Mouse (Mus musculus): ENCODE measurements around the gene Immp2l.

Gene Immp2l

DNA sequence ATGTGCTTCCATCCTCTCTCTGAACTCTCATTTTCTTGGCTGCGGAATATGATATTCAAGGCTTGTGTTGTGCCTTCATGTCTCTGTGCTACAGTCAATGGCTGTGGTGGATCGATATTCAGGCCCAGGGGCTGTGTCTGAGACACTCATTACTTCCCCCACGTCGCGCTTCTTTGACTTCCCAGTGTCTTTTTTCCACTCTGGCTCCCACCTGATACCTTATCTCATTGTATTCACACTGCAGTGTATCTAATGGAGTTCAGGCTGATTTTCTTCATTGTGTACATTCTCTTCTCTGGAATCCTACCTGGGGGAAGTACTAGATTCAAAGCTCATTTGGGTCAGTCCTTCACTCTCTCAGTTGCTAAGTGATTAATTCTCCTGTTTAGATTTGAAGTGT, 27.1 kb downstream of the Immp2l start:
- DNase-seq (ENCODE audit: low spot score), result no peak

DNA sequence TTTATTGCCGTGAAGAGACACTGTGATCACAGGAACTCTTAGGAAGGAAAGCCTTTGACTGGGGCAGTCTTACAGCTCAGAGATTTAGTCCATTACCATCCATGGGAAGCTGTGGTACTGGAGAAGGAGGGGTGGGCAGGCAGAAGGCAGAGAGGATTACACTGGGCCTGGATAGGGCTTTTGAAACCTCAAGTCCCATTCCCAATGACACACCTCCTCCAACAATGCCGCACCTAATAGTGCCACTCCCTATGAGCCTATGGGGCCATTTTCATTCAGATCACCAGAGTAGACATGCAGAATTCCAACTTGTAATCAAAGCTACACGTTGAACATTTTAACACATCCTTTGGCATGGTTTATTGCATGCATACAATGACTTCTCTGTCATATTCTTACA, 29.0 kb downstream of the Immp2l start:
- no peak for DNase-seq (ENCODE audit: low spot score)

DNA sequence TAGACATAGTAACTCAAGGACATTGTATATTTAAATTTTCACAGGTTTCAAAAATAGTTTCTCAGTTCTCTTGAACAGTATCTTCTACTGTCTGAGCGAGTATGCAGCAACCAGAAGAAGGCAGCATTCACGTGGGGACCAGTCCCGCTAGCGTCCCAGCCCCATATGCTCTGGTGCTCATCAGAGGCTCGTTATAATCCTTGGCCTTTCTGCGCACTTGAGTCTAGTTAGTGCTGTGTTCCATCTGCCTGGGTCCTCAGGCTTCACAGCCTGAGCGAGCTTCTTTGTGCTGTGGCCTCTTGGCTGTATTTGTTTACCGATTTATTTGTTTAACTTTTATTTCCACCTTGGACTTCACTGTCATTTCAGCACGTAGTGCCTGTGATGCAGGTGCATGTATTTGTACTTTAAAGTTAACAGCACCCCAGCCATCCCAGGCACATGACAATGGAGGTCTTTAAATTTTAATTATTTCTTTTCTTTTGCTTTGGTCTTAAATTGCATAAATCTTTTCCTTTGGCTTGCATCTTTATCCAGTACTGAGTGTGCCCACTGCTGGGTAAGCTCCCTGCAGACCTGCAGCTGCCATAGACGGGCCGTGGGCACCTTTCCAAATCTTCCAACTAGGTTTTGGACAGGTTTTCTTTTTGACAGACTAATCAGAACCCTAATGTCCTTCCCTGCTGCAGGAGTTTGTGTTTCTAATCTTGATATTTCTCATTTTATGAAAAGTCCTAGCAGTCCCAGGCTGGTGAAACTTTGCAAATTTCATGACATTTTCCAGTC, 30.3 kb downstream of the Immp2l start:
- no peak for DNase-seq (ENCODE audit: low spot score)

DNA sequence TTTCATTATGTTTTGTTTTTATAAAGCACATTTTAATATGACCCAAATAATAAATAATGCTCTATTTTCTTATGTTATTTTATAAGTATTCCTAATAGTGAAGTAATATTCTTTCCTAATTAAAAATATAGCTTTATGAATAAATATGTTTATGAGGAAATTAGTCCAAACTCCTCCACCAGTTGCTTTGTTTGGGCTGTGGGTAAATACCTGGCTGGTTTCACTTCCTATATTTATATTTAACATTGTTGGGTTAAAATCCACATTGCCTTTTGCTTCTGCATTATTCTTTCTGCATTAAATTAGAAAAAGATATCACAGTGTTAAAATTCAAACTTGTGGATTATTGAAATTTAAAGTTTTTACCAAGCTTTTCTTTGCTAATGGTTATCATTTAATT, 32.1 kb downstream of the Immp2l start:
- DNase-seq (ENCODE audit: low spot score), result no peak

DNA sequence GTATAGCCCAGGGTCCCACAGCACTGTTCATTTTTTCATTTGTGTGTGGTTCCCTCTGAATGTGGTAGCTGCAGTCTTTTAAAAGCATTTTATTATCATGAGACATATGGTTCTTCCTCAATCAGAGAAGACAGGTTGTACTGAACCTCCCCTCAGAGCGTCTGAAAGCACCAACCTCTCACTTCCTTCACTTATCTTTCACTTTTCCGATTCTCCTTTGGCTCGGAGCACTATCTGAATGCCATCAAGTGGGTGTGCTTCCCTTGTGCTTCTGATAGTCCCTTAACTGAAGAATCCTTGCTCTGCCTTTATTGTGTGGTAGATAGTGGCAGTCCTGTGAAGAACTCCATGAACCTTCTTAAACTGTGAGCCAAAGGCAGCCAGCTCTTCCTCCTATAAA, 39.4 kb downstream of the Immp2l start:
- DNase-seq (ENCODE audit: low spot score), result no peak

DNA sequence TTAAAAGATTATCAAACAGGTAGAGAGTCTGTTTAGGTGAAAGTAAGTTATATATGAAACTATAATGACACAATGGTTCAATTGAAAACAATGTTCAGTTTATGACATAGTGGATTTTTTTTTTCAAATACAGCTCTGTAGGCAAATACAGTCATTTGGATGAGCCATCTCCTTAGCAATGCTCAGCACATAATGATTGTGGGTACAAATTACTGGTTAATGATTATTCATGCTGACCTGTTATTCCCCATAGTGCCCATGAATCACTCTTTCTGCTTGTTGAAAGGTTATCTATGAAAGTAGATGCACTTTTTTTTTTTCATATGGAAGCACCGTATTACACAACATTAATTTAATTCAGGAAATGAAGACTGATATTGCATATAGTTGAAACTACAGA, 58.0 kb downstream of the Immp2l start:
- no peak for DNase-seq (ENCODE audit: low spot score)

DNA sequence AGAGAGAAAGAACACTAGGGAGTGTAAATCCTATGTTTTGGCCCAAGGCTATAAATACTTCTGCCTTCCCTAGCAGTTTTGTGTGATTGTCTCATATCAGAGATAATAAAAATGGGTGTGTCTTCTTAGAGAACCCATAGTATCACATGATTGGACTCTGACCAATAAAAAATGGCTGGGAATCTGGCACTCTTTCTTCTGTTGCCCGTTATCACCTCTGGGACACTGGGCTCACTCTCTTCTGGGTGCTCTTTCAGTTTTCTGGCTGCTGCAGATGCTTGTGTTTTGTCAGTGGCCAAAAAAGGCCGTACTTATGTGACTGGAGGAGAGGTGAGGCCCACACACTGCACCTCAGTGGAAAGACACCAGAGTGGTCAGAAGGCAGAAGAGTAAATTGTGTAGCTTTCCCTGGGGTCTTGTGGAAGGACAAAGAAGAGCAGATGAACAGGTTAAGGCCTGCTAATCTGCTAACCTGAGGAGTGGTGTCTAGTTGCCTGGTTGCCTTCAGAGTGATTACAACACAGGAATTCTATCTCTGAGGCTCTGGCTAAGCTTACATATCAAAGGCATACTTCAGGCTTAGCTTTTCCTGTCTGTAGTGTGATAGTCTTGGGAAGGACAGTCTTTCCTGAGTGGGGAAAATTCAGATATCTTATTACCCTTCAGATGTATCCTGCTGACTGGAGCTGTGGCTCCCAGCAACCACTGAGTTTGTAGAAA, 60.6 kb downstream of the Immp2l start:
- DNase-seq (ENCODE audit: low spot score), result no peak

DNA sequence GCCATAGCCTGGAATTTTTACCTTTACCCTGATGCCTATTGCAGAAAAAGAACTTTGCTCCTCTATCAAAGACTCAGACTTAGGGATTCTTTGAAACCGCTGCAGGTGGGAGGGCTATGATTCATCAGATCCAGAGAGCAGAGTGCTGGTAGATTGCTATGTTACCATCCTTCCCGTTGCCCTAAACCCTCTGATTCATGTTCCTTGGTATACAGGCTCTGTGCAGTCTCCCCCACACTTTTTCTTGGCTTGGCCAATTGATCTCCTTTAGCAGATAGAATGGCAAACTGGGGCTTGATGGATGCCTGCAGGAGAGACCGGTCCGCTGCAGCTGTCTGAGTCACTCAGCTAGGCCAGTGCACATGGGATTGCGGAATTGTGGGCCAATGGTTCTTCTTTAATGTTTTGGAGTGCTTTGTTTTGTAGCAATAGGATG, 66.1 kb downstream of the Immp2l start:
- no peak for DNase-seq (ENCODE audit: low spot score)

DNA sequence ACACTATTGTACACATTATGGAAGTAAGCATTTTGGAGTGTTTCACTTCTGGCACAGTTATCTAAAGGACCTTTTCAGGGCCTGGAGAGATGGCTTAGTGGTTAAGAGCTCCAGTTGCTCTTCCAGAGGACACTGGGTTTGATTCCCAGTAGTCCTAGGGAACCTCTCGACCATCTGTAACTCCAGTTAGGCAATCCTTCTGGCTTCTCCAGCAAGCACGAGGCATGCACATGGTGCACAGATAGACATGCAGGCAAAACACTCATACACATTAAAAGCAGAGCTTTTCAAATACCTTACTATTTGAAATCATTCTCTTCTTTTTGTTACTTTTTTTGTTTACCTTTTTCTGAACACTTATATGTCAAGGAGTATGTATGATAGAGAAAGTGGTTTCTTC, 66.9 kb downstream of the Immp2l start:
- DNase-seq (ENCODE audit: low spot score), result no peak

DNA sequence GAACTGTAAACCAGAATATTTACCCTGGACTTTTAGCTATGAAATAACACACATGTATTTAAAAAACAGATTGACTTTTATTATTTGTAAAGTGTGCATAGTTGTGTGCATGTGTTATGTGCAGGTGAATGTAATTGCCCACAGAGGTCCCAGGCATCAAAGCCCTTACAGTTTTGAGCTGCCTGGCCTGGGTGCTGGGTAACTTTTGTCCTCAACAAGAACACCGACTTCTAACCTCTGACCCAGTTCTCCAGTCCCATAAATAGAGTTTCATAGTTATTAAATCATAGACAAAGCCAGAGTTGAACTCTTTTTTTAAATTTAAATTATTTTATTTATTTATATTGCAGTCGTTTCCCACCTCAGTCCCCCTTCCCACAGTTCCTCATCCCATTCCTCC, 67.4 kb downstream of the Immp2l start:
- DNase-seq (ENCODE audit: low spot score), result no peak

DNA sequence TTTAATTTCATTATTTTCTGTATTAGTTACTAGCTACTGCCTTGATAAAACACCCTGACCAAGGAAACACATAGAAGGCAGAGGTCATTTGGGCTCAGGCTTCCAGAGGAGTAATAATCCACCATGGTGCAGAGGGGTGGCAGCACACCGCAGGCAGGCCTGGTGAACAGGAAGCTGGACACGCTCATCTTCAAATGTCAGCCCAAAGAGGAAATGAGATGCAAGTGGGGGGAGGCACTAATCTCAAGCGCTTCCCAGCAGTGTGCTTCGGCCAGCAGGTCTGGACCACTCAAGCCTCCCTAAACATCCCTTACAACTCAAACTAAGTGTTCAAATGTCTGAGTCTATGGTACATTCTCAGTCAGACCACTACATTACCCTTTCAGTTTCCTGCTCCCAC, 72.2 kb downstream of the Immp2l start:
- DNase-seq (ENCODE audit: low spot score), result no peak

DNA sequence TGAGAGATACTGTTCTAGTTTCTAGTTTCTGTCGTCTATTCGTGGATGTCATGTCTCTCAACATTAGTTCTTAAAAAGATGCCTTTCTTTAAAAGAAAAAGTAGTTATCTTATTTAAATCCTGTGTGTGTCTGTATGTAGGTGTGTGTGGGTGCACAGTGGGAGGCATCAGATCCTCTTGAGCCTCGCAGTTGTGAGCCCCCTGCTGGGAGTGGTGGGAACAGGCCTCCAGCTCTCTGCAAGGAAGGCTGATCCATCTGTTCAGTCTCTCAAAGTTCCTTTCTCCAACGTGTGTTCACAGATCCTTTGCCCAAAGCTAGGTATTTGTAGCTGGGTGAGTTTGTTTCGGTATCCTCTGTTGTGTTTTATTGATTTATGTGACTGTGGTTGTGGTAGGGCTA, 73.5 kb downstream of the Immp2l start:
- peak; percentile 26 for DNase-seq (ENCODE audit: low spot score)

DNA sequence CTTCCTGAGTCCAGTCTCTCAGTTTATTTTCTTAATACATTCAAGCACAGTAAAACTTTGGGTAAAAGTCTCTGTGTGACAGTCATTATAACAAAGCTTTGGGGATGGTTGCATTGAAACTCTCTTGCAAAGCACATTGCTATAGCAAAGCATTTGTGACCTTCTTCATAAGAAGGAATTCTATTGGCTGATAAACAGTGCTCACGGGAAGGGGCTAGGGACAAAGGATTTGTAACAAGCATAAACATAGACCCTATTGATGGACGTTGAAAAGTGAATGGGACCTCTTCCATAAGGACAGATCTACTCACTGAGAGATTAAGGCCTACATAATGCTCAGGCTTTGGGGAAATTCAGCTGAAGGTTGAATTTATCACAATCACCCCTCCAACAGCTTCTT, 85.1 kb downstream of the Immp2l start:
- no peak for DNase-seq (ENCODE audit: low spot score)

DNA sequence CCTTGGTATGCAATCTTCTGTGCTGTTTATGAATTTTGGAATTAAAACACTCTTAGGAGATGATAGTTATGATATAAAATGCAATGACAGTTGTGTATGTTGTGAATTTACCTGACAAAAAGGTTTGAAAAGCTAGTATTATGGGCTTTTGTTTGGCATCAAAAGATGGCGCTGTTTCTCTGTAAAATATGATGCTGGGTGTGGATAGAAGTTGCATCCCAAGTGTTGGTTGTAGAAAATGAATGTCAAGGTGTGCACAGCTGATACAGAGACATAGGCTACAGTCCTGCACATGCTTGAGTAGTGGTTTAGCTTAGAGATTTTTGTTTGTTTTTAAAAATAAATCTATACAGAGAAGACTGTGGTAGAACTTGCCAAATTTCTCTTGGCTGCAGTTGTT, 87.6 kb downstream of the Immp2l start:
- DNase-seq (ENCODE audit: low spot score), result no peak

DNA sequence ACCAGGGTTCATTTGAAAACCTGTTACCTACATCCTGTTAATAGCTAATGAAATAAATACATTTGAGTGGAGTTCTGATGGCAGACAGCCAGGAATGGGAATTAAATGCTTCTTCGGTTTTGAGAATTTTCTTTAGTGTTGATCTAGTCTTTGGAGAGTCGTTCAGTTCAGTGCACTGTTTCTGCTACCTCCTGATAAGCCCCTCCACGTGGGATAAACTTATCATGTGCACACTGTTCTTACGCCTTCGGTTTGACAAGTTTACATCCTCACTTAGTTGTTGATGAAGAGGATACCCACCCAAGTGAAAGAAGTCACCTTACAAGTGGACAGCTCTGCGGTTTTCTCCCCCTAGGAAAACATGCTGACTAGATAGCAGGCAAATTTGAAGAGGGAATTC, 88.2 kb downstream of the Immp2l start:
- DNase-seq (ENCODE audit: low spot score), result no peak

DNA sequence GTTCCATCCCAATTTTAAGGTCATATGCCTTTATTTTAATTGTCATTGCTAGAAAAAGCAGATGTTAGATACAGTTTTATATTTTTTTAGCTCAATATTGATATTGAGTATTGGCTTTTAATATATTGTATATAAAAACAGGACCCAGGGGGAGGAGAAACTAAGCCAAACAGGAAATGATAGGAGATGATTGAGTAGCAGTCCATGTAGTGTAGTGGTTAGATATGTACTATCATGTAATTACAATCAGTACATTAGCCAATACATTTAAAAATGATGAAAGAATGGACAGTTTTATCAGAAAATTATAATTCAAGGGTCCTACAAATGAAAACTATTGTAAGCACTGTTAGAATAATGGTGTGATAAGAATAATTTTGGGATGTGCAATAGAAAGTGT, 94.5 kb downstream of the Immp2l start:
- no peak for DNase-seq (ENCODE audit: low spot score)

DNA sequence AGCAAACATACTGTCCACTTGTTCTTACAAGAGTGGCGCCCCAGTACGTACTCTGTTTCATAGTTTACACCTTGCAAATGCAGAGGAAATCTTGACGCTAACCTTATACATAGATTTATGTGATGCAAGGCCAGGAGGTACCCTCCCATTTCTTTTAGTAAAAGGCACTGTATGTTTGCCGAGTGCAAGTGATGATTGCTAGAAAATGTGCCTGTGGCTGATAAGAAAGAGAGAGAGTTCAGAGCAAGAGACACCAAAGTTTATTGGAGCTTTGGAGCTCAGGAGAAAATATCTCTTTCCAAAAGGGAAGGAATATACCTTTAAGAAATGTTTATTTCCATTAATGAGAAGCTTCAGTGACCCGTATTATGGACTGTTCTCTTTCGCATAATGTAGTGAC, 95.8 kb downstream of the Immp2l start:
- DNase-seq (ENCODE audit: low spot score), result no peak

DNA sequence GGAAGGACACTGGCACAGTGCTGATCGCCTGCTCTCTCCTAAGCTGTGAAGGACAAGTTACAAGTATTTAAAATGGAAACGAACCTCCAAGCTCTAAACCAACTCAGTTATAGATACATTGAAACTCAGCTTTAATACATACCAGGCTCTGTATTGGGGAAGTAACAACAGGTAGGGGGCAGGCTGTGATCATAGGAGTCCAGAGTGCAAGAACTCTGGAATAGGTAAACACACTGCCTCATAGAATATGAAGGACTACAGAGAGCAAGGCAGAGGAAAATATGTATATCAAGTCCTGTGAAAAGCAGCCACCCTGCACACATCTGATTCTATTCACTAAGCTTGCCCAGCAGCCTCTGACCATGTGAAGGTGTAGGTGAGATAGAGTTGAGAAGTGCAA, 99.3 kb downstream of the Immp2l start:
- DNase-seq (ENCODE audit: low spot score), result no peak

DNA sequence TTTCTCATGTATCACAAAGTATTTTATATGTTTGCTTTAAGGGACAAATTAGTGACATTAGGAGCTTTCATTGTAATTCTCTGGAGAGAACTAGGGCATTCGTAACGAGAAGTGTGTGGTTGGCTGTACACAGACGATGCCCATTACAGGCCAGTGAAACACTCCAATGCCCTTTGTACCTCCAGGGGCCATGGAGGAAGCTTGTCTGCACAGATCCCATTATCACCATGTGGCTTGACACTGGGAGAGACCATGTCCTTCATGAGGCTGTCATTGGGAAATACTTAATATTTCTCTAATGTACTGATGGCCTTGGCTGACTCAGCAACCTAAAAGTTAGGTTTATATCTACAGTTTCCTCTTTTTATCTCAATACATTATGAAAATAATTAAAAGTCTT, 111.0 kb downstream of the Immp2l start:
- DNase-seq (ENCODE audit: low spot score), result no peak

DNA sequence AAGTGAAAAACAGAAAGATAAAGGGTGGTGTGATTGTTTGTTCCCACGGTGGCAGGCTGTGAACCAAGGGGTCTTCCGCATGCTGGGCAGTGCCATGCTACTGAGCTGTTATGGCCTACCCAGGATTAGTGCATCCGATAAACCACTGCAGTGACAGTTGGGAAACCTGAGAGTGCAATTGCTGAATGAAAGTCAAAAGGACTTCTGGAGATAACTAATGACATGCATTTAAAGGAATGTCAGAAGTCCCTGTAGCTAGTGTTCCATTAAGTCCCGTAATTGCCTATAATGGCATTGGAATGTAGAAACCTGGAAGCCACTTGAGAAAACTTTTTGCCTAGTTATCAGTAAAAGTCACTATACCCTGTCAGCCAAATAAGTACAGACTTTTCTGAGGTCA, 135.7 kb downstream of the Immp2l start:
- no peak for DNase-seq (ENCODE audit: low spot score)

DNA sequence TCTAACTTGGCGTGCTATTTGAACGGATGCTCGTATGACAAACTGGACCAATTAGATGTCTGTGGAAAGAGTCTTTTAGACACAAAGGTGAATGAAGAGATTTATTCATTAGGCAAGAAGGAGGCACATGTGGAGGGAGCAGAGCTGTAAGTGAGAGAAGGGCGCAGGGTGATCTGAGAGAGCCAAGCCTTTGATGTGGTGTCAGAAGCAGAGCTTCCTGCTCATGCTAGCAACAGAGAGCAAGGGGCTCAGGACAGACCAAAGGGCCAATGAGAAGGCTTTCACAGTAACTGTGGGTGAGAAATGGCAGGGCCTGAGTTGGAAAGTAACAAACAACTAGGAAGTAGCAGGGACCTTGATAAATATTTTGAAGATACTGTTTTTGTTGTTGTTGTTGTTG, 143.9 kb downstream of the Immp2l start:
- no peak for DNase-seq (ENCODE audit: low spot score)

DNA sequence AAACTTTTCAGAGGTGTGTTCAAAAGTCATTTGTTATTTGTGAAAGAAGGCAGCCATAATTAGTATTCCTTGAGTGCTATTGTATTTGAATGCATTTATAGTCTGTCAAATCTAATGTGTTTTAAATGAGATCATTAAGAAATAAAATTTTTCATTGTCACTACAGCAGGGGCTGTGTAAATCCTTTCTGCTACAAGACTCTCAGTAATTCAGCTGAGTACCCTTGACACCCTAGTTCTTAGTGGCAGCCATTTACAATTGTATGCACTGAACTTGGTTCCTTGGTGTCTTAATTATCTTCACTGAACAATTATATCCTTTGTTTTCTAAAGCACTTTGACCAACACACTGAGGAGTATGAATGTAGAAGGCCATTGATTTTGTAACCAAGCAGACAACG, 146.2 kb downstream of the Immp2l start:
- DNase-seq (ENCODE audit: low spot score), result no peak

DNA sequence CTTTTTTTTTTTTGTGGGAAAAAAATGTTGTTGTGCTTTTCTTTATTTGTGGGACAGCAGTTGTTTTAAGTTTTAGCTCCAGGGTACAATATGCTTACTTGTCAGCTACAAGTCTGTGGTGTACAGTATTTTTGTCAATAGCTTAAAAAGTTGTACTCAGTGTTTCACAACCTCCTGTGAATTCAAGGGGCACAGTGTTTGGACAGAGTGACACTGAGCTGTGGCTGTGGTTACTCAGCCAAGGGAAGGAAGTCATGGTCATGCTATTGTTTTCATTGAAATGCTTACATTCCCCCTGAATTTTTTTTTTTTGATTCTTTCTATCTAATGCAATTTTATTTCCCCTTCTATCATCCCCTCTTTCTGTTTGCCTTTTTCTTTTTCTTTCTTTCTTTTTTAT, 159.0 kb downstream of the Immp2l start:
- DNase-seq (ENCODE audit: low spot score), result no peak

DNA sequence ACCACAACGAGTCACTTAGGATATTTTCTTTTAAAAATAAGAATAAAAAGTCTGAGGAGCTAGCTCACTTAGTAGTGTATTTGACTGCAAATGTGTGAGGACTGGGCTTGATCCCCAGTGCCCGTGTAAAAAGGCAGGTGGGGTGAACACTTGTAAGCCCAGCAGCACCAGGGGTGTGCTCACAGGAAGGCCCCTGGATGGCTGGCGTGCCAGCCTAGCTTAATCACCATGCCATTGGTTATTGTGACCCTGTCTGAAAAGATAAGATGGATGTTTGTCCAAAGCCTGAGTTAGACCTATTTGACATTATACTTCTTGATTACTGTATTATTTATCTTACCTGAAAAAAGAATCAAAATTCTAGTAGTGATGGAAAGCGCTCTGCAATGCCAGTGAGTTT, 161.2 kb downstream of the Immp2l start:
- DNase-seq (ENCODE audit: low spot score), result no peak

Measured in urinary bladder, postnatal 25 days (tissue).